Mouse (Mus musculus) stomach, embryonic 14.5 days (tissue): ENCODE measurements around the gene Ddx52. TPM values are rescaled to one million over a fixed set of nuclear protein-coding genes. Genes with fewer than 3 reads are reported as not detected.

Experiments used
- ATAC-seq: fragments of 200-750 bp; cut with Nextera tagmentation; 2 replicates; pipeline ENCODE4 v1.8.0; 2017; ENCODE audit warnings: low read depth, moderate TSS enrichment; ENCODE audit not compliant: insufficient number of reproducible peaks, insufficient read depth, low FRiP score
- H3K27ac ChIP-seq: fragments of 300-500 bp; sonication (generic); 2 replicates; pipeline ENCODE4 v1.5.1; 2014; ENCODE audit warnings: mild to moderate bottlenecking, low read length, moderate library complexity, mixed read lengths
- H3K27me3 ChIP-seq: fragments of 300-500 bp; sonication (generic); 2 replicates; pipeline ENCODE4 v1.6.1; 2014; ENCODE audit warnings: low read length, control low read depth, mixed read lengths; ENCODE audit not compliant: control insufficient read depth, insufficient read depth
- H3K36me3 ChIP-seq: fragments of 300-500 bp; sonication (generic); 2 replicates; pipeline ENCODE4 v1.6.1; 2014; ENCODE audit warnings: mild to moderate bottlenecking, control low read depth, low read length, moderate library complexity, mixed read lengths; ENCODE audit not compliant: control insufficient read depth, insufficient read depth
- H3K4me1 ChIP-seq: fragments of 300-500 bp; sonication (generic); 2 replicates; pipeline ENCODE4 v1.6.1; 2014; ENCODE audit warnings: low read length, control low read depth, mixed read lengths; ENCODE audit not compliant: control insufficient read depth, insufficient read depth
- H3K4me2 ChIP-seq: fragments of 300-500 bp; sonication (generic); replicated peaks from 2 replicates; pipeline ENCODE4 v1.6.1; 2014; ENCODE audit warnings: low read depth, low read length, control low read depth
- H3K4me3 ChIP-seq: fragments of 300-500 bp; sonication (generic); 2 replicates; pipeline ENCODE4 v1.5.1; 2014; ENCODE audit warnings: low read depth, low read length, control low read depth
- H3K9ac ChIP-seq: fragments of 300-500 bp; sonication (generic); replicated peaks from 2 replicates; pipeline ENCODE4 v1.6.1; 2014; ENCODE audit warnings: low read depth, mild to moderate bottlenecking, control low read depth, low read length, moderate library complexity, mixed read lengths
- H3K9me3 ChIP-seq: fragments of 300-500 bp; sonication (generic); 2 replicates; pipeline ENCODE4 v1.6.1; 2016; ENCODE audit warnings: low read depth, low read length, control low read depth; ENCODE audit not compliant: control insufficient read depth
- WGBS: fragments of 180-500 bp; shearing (Covaris S2); extraction: QIAGEN DNeasy Blood & Tissue Kit; methylation state at CpG from one replicate; pipeline ENCODE4 v1.1.7; 2014; 5-methylcytosine and 5-hydroxymethylcytosine counted together
- polyA plus RNA-seq: library from polyadenylated mRNA; unstranded; fragments of >200 nt; fragmentation: Nextera tagmentation; extraction: Ambion mirVana; gene quantifications from 2 replicates; pipeline ENCODE4 v1.2.1, GENCODE M21; 2014

The Ddx52 gene
- polyA plus RNA-seq, 1 experiment from 2014 or later: 32.3 TPM

DNA sequence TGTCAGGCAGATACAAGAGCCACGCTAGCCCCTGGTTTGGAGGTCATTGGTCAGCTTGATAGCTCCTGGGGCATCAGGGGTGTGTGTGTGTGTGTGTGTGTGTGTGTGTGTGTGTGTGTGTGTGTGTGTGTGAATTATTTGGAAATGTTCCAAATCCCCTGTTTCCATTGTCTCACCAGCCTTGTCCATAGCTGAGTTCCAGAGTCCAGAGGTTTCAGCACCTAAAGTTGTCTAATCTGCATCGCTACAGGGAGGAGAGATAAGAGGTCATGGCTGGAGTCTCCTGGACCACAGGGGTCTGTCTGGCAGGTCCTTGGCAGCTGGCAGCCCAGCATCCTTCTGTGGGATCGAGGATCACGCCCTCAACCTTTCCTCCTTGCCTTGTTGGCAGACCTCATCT lies 27.4 kb upstream of the Ddx52 start:
- ATAC-seq: no peak
- 79% methylated on average over 4 of the region's 4 CpGs for WGBS
- Histone ChIP-seq H3K36me3 (no peaks in the 10 kb centered on the region), H3K9me3 (no peaks in the 10 kb centered on the region), H3K4me3 (no peak overlapping the region), H3K9ac (no peak overlapping the region), H3K27ac (no peak overlapping the region), H3K4me1 (no peaks in the 10 kb centered on the region), H3K27me3 (no peaks in the 10 kb centered on the region), H3K4me2 (no peak overlapping the region)

DNA sequence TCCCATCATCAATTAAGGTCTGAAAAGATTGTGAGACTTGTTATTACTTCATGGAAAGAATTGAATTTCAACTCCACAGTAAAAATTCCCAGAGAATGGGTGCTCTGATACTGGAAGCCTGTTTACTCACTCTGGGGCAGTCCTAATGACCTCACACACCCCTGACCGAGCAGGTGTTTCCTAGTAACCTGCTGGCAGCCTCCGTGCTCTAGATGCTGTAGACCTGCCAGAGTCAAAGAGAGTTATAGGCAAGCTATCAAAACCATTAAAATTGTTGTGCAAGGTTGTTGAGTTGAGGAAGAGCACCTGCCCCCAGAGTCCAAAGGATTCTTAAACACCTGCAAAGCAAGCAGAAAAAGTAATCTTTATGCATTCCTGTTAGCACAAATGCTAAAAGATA lies 19.3 kb upstream of the Ddx52 start:
- no peaks in the 10 kb centered on the region for H3K4me1 ChIP-seq
- no peaks in the 10 kb centered on the region for H3K36me3 ChIP-seq
- H3K4me3 ChIP-seq: no peak overlapping the region
- no peak overlapping the region for H3K27ac ChIP-seq
- no peaks in the 10 kb centered on the region for H3K9me3 ChIP-seq
- H3K9ac ChIP-seq: no peak overlapping the region
- 24% methylated on average over 2 of the region's 2 CpGs for WGBS
- no peak overlapping the region for H3K4me2 ChIP-seq
- ATAC-seq: no peak
- H3K27me3 ChIP-seq: no peaks in the 10 kb centered on the region

DNA sequence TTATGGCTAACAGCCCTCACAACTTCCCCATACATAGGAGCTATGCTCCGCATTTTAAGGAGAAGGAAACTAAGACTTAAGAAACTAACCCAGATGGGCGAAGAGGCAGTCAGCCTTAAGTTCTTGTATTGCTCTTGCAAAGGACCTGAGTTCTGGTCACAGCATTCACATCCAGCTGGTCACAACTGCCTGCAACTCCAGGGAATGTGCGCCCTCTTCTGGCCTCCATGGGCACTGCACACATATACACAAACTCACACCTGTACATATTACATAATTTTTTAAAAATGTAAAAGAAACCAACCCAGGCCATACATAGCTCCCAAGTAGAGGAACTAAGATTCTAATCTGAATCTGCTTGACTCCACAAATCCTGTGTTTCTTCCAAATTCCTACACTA lies 14.8 kb upstream of the Ddx52 start:
- Histone ChIP-seq H3K36me3 (no peaks in the 10 kb centered on the region), H3K4me1 (no peaks in the 10 kb centered on the region), H3K27me3 (no peaks in the 10 kb centered on the region), H3K27ac (no peak overlapping the region), H3K9ac (no peak overlapping the region), H3K4me2 (no peak overlapping the region), H3K9me3 (no peaks in the 10 kb centered on the region), H3K4me3 (no peak overlapping the region)
- WGBS: 65% methylated on average over 3 of the region's 3 CpGs
- ATAC-seq: no peak

DNA sequence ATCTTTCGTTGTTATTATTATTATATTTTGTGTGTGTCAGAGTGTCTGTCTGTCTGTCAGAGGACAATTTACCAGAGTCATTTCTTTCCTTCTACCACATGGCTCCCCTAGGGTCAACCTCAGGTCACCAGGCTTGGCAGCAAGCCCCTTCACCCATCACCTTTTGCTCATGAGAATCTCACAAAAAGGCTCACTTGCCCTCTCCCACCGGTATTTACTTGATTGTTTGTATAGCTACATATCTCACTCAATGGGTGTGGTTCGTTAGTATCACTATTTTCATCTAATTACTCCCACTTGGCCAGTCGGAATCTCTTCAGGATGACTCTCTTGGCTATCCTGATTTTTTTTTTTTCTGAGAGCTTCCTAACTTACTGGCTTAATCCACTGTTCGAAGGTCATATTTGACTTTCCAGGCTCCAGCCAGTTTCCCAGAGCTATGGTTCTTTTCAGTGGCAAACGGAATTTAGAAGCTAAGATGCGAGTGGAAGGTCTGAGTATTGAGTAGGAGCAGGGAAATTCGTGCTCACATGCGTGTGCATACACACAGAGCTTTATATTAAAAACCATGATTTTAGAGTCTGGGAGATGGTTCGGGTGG lies 9.3 kb upstream of the Ddx52 start:
- WGBS: 67% methylated on average over 10 of the region's 10 CpGs
- no peaks in the 10 kb centered on the region for H3K36me3 ChIP-seq
- H3K27ac ChIP-seq: no peak overlapping the region
- ATAC-seq: no peak
- H3K4me3 ChIP-seq: no peak overlapping the region
- H3K4me1 ChIP-seq: no peaks in the 10 kb centered on the region
- no peak overlapping the region for H3K9ac ChIP-seq
- no peaks in the 10 kb centered on the region for H3K27me3 ChIP-seq
- H3K9me3 ChIP-seq: no peaks in the 10 kb centered on the region
- no peak overlapping the region for H3K4me2 ChIP-seq

DNA sequence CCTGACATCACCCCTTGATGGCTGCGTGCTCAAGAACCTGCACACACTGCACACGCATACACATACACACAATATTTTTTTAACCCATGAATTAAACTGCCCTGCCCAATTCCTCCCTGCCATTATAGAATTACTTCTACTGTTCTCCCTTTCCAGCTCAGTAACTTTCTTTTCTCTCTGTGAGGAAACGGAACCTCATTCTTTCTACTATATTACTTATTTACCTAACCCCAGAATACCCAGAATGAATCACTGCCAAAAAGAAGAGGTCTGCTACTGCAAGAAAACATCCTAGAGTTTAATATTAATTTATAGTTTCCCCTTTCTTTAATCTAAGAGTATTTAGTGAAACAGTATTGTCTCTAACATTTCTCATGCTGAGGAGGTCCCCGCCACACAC lies 8.5 kb upstream of the Ddx52 start:
- no peak overlapping the region for H3K9ac ChIP-seq
- no peaks in the 10 kb centered on the region for H3K27me3 ChIP-seq
- no peak overlapping the region for H3K4me2 ChIP-seq
- no peak for ATAC-seq
- H3K9me3 ChIP-seq: no peaks in the 10 kb centered on the region
- H3K4me1 ChIP-seq: no peaks in the 10 kb centered on the region
- H3K36me3 ChIP-seq: no peaks in the 10 kb centered on the region
- H3K27ac ChIP-seq: no peak overlapping the region
- 83% methylated on average over 4 of the region's 4 CpGs for WGBS
- H3K4me3 ChIP-seq: no peak overlapping the region

DNA sequence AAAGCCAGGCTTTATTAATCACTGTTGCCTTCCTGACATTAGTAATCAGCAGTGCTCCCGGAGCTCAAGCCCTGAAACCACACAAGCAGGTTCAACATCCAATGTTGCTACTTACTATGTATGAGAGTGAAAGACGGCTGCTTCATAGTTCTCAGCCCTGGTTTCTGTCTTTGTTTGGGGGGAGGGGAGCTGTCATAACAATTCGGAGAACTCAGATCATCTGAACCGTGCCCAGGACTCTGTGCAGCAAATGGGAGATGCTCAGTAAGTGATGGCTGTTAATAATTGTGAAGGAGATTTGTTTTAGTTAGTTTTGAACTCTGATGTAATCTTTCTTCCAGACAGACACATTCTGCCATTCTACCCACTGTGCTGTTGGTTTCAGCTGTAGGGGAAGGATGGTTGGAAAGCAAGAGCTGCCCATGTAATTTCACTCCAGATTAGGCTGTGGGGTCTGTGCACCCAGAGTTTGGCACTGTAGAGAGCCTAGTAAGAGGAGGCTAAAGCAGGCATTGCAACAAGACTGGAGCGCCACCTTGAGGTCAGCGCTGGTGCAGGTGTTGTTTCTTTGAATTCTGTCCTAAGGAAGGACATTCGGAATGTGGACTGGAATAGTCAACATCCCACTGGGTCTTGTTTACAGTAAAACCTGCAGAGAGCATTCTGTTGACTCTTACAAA lies 5.7 kb upstream of the Ddx52 start:
- peak; percentile 61; the same call in 1 of the 2 replicates for ATAC-seq
- Histone ChIP-seq H3K4me2 (no peak overlapping the region), H3K9ac (no peak overlapping the region), H3K9me3 (no peaks in the 10 kb centered on the region), H3K36me3 (no peaks in the 10 kb centered on the region), H3K27ac (no peak overlapping the region), H3K4me1 (no peaks in the 10 kb centered on the region), H3K4me3 (no peak overlapping the region), H3K27me3 (no peaks in the 10 kb centered on the region)
- WGBS: 9% methylated on average over 7 of the region's 7 CpGs

DNA sequence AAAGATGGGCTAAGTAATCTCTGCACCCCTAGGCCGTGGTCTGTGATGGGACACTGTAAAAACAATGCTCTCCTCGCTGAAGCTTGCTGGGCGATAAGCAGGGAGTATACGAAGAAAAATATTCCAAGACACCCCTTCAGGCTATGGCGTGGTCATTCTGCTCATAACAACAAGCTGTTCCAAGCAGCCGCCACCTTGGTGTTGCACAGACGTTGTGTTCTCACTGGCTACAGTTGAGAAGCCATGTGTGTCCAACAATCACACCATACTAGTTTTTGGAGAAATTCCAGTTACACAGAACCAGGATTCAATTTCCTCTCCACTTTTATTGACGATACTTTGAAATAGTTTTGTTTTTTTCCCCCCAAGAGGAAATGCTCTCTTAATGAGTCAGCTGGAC lies 3.3 kb upstream of the Ddx52 start:
- Histone ChIP-seq H3K27me3 (no peaks in the 10 kb centered on the region), H3K4me3 (no peak overlapping the region), H3K36me3 (peaks cover under 1% of the 10 kb centered on the region; the same call in 1 of the 2 replicates), H3K27ac (no peak overlapping the region), H3K4me1 (peaks cover 5% of the 10 kb centered on the region; the same call in 1 of the 2 replicates), H3K4me2 (no peak overlapping the region), H3K9ac (no peak overlapping the region), H3K9me3 (no peaks in the 10 kb centered on the region)
- WGBS: 77% methylated on average over 8 of the region's 8 CpGs
- ATAC-seq: no peak

DNA sequence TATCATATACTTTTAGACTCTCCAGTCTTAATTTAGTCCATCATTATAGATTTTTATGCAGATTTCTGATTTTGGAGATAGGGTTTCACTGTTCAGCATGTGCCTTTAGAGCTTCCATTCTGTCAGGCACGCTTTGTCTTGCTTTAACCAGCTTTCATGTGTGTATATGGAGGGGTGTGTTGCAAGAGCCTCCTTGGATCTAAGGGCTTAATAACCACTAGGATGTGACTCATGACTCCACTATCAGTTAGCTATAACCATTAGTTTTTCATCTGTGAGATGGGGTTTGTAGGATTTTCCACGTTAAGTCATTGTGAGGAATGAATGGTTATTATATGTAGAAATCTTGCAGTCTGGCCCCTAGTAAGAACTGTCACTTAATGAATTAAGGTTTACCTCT lies 15.0 kb downstream of the Ddx52 start:
- Histone ChIP-seq H3K4me1 (no peaks in the 10 kb centered on the region), H3K4me3 (no peak overlapping the region)

DNA sequence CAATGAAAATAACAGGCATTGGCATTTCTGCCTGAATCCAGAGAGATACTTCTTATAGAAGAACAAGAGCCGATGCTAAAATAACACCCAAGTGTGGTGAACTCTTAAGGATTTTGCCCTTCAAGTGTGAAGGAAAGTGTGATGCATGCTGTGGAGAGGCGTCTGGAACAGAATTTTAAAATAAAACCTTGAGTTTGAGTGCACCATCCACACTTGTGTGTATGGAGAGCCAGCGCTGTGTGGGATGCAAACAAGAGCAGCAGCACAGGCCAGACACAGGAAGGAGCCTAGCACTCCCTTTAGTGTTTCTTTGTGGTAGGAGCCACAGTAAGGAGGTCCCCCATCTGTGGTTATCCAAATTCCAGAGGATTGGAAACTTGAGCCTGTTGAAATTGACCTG lies 20.1 kb downstream of the Ddx52 start:
- no peak for ATAC-seq
- Histone ChIP-seq H3K36me3 (peaks cover 37% of the 10 kb centered on the region), H3K27ac (no peak overlapping the region), H3K4me2 (no peak overlapping the region), H3K9ac (no peak overlapping the region), H3K4me3 (no peak overlapping the region), H3K4me1 (no peaks in the 10 kb centered on the region), H3K9me3 (no peaks in the 10 kb centered on the region), H3K27me3 (no peaks in the 10 kb centered on the region)
- WGBS: 84% methylated on average over 3 of the region's 3 CpGs

More for the DNA sequence above, 15.0 kb downstream of the Ddx52 start:
- WGBS: 94% methylated on average over 2 of the region's 2 CpGs
- Histone ChIP-seq H3K27me3 (no peaks in the 10 kb centered on the region), H3K36me3 (peaks cover 78% of the 10 kb centered on the region), H3K9ac (no peak overlapping the region), H3K27ac (no peak overlapping the region), H3K9me3 (no peaks in the 10 kb centered on the region), H3K4me2 (no peak overlapping the region)
- no peak for ATAC-seq
